Mouse (Mus musculus): ENCODE data around the gene Tmem150c.

- no peak for TF ChIP-seq POLR2A (IDR thresholded peaks at IDR 0.05; ENCODE audit: borderline replicate concordance, extremely low read depth, insufficient read depth, insufficient read length, poor library complexity, severe bottlenecking)
- TF ChIP-seq CTCF (IDR thresholded peaks at IDR 0.05; ENCODE audit: borderline replicate concordance, extremely low read depth, insufficient read depth, insufficient read length) = no peak
These were observed 100.9 kb downstream of the Tmem150c start for GRCm38 (mm10) chr5:100058729-100059128.

Data from brain, embryonic 14.5 days (tissue).